Mouse (Mus musculus) heart, postnatal 0 days (tissue): ENCODE results near the gene Hadh.

Experiments
- CTCF ChIP-seq: IDR thresholded peaks from 2 replicates; pipeline ENCODE4 v1.5.1; 2016; ENCODE audit warnings: antibody characterized with exemption, control low read depth, low read depth
- EP300 ChIP-seq: IDR thresholded peaks from 2 replicates; pipeline ENCODE4 v1.6.1; 2016; ENCODE audit warnings: antibody characterized with exemption, low read depth

GRCm38 (mm10) chr3:131299078-131299477 lies 27.2 kb upstream of the Hadh start:
- TF ChIP-seq CTCF (no peak), EP300 (no peak)
